7 mouse cellular contexts compared by ENCODE assay signal in genomic region chr7:19604606-19605214, GRCm38 (mm10). TPM values are rescaled to one million over a fixed set of nuclear protein-coding genes. Genes with fewer than 3 reads are reported as not detected.
DNase-seq lines count a peak whose midpoint lies in the region; ATAC-seq and TF ChIP-seq lines count a peak whose summit lies in the region.
"Not testable (repeated sequence)": the region's sequence is repeated elsewhere in the genome, so short reads cannot be mapped to it uniquely, and the experiment has no call there.

No protein-coding gene starts in this region.

- peak; percentile 63; the same call in 1 of the 2 replicates for ATAC-seq in forebrain, embryonic 12.5 days (ENCODE audit: low FRiP score)
- ATAC-seq in heart, embryonic 15.5 days (replicated peaks; ENCODE audit: insufficient number of reproducible peaks, insufficient read depth, low FRiP score, low read depth); limb, embryonic 14.5 days (ENCODE audit: low FRiP score, low read depth); neural tube, embryonic 13.5 days (ENCODE audit: low read depth): not testable (repeated sequence)
- peak; percentile 36; the same call in 1 of the 2 replicates for ATAC-seq in intestine, embryonic 16.5 days

- peaks cover 43% of the 10 kb centered on the region for H3K79me2 ChIP-seq in macrophage (ENCODE audit: inconsistent target)

- WGBS in forebrain, embryonic 12.5 days: 59% methylated on average over 10 of the region's 10 CpGs
- WGBS in heart, embryonic 15.5 days: 56% methylated on average over 10 of the region's 10 CpGs
- WGBS in intestine, embryonic 16.5 days: 58% methylated on average over 10 of the region's 10 CpGs
- 56% methylated on average over 10 of the region's 10 CpGs for WGBS in limb, embryonic 14.5 days
- WGBS in macrophage (ENCODE audit: missing documents): 46% methylated on average over 7 of the region's 10 CpGs
- WGBS in neural tube, embryonic 13.5 days: 58% methylated on average over 10 of the region's 10 CpGs

- not testable (repeated sequence) for H3K9me3 ChIP-seq in forebrain, embryonic 12.5 days; heart, embryonic 15.5 days (replicated peaks); intestine, embryonic 16.5 days (ENCODE audit: control insufficient read depth, low read length); limb, embryonic 14.5 days (ENCODE audit: control insufficient read depth, low read length); neural tube, embryonic 13.5 days

- not testable (repeated sequence) for TF ChIP-seq POLR2A in limb, embryonic 14.5 days (IDR thresholded peaks at IDR 0.05; ENCODE audit: borderline replicate concordance, extremely low read depth, insufficient read depth, insufficient read length)

- H3K9ac ChIP-seq in forebrain, embryonic 12.5 days; heart, embryonic 15.5 days; intestine, embryonic 16.5 days (ENCODE audit: low read depth, low read length); neural tube, embryonic 13.5 days: not testable (repeated sequence)
- 0 out of 2 replicates have a peak overlapping the region, but pooled peaks have one; percentile 95 for H3K9ac ChIP-seq in limb, embryonic 14.5 days (ENCODE audit: low read depth, low read length, severe bottlenecking)

- peaks cover 12% of the 10 kb centered on the region for H3K4me1 ChIP-seq in brown adipose tissue, adult 24 weeks (ENCODE audit: control insufficient read depth, insufficient read depth, insufficient read length, low read length)
- peaks cover 33% of the 10 kb centered on the region for H3K4me1 ChIP-seq in forebrain, embryonic 12.5 days
- H3K4me1 ChIP-seq in heart, embryonic 15.5 days (replicated peaks): peaks cover 32% of the 10 kb centered on the region
- peaks cover 19% of the 10 kb centered on the region for H3K4me1 ChIP-seq in intestine, embryonic 16.5 days (ENCODE audit: control insufficient read depth, insufficient read depth, low read length)
- H3K4me1 ChIP-seq in limb, embryonic 14.5 days (ENCODE audit: control insufficient read depth, insufficient read depth, low read length): peaks cover 12% of the 10 kb centered on the region; the same call in 1 of the 2 replicates
- H3K4me1 ChIP-seq in neural tube, embryonic 13.5 days (replicated peaks): peaks cover 37% of the 10 kb centered on the region

- DNase-seq in limb, embryonic 14.5 days (ENCODE audit: low spot score): not testable (repeated sequence)

- H3K36me3 ChIP-seq in forebrain, embryonic 12.5 days (replicated peaks): peaks cover 31% of the 10 kb centered on the region
- H3K36me3 ChIP-seq in heart, embryonic 15.5 days: peaks cover 13% of the 10 kb centered on the region; the same call in 1 of the 2 replicates
- not testable (repeated sequence) for H3K36me3 ChIP-seq in intestine, embryonic 16.5 days (ENCODE audit: control insufficient read depth, insufficient read depth, low read length)
- peaks cover 31% of the 10 kb centered on the region for H3K36me3 ChIP-seq in limb, embryonic 14.5 days (ENCODE audit: control insufficient read depth, insufficient read depth, low read length)
- peaks cover 20% of the 10 kb centered on the region; the same call in 1 of the 2 replicates for H3K36me3 ChIP-seq in macrophage (ENCODE audit: inconsistent target)
- peaks cover 25% of the 10 kb centered on the region for H3K36me3 ChIP-seq in neural tube, embryonic 13.5 days

- H3K27ac ChIP-seq in brown adipose tissue, adult 24 weeks (replicated peaks; ENCODE audit: low read depth, low read length): 0 out of 2 replicates have a peak overlapping the region, but pooled peaks have one; percentile 25
- peak overlapping the region; percentile 77; the same call in 1 of the 2 replicates for H3K27ac ChIP-seq in forebrain, embryonic 12.5 days
- not testable (repeated sequence) for H3K27ac ChIP-seq in heart, embryonic 15.5 days
- H3K27ac ChIP-seq in intestine, embryonic 16.5 days (ENCODE audit: low read length): peak overlapping the region; percentile 20; the same call in 1 of the 2 replicates
- peak overlapping the region; percentile 59; the same call in 1 of the 2 replicates for H3K27ac ChIP-seq in limb, embryonic 14.5 days (replicated peaks; ENCODE audit: low read depth, low read length)
- peak overlapping the region; percentile 32; the same call in 1 of the 2 replicates for H3K27ac ChIP-seq in macrophage
- peak overlapping the region; percentile 82 for H3K27ac ChIP-seq in neural tube, embryonic 13.5 days (replicated peaks)

- H3K27me3 ChIP-seq in forebrain, embryonic 12.5 days; heart, embryonic 15.5 days; intestine, embryonic 16.5 days (replicated peaks; ENCODE audit: control insufficient read depth, insufficient read depth, low read length); limb, embryonic 14.5 days (ENCODE audit: control insufficient read depth, insufficient read depth, low read length); neural tube, embryonic 13.5 days: not testable (repeated sequence)

- peak overlapping the region; percentile 96 for H3K4me2 ChIP-seq in forebrain, embryonic 12.5 days
- peak overlapping the region; percentile 83 for H3K4me2 ChIP-seq in heart, embryonic 15.5 days
- peak overlapping the region; percentile 30 for H3K4me2 ChIP-seq in intestine, embryonic 16.5 days (ENCODE audit: low read depth, low read length)
- H3K4me2 ChIP-seq in limb, embryonic 14.5 days (replicated peaks; ENCODE audit: low read depth, low read length, severe bottlenecking): peak overlapping the region; percentile 73; the same call in 1 of the 2 replicates
- peak overlapping the region; percentile 98 for H3K4me2 ChIP-seq in neural tube, embryonic 13.5 days

- peak overlapping the region; percentile 42 for H3K4me3 ChIP-seq in brown adipose tissue, adult 24 weeks (ENCODE audit: insufficient read depth, low read depth, low read length)
- H3K4me3 ChIP-seq in forebrain, embryonic 12.5 days (replicated peaks): peak overlapping the region; percentile 70
- H3K4me3 ChIP-seq in heart, embryonic 15.5 days: peak overlapping the region; percentile 94
- peak overlapping the region; percentile 94 for H3K4me3 ChIP-seq in intestine, embryonic 16.5 days (ENCODE audit: low read length)
- H3K4me3 ChIP-seq in limb, embryonic 14.5 days (replicated peaks; ENCODE audit: low read length): peak overlapping the region; percentile 92
- not testable (repeated sequence) for H3K4me3 ChIP-seq in macrophage (ENCODE audit: inconsistent target)
- H3K4me3 ChIP-seq in neural tube, embryonic 13.5 days: peak overlapping the region; percentile 98

RNA-seq across cellular contexts. Expression of gene Clasrp, which starts 0.4 kb away (rescaled TPM):
- polyA plus RNA-seq in brown adipose tissue, adult 24 weeks (2012; ENCODE audit: insufficient read depth, insufficient read length, missing spikeins): 9.6 and 17.9 TPM in 2 replicates
- polyA plus RNA-seq in forebrain, embryonic 12.5 days (2016; fragmentation: Nextera tagmentation; extraction: Ambion mirVana): 66.3 and 67.6 TPM in 2 replicates
- polyA plus RNA-seq in heart, embryonic 15.5 days (2015; fragmentation: Nextera tagmentation; extraction: Ambion mirVana): 28.5 and 39.0 TPM in 2 replicates
- polyA plus RNA-seq in intestine, embryonic 16.5 days (2015; fragmentation: Nextera tagmentation; extraction: Ambion mirVana): 30.3 and 32.5 TPM in 2 replicates
- polyA plus RNA-seq in limb, embryonic 14.5 days (2012; rRNA removed): 174 and 235 TPM in 2 replicates
- polyA plus RNA-seq in limb, embryonic 14.5 days (2014; fragmentation: Nextera tagmentation; extraction: Ambion mirVana): 46.5 and 57.5 TPM in 2 replicates
- 100 to 1,000 TPM in 23 of 26 experiments, 10 to 100 TPM in 3; 86.3 to 338 (median 198) TPM for total RNA-seq in macrophage (2018; cell fraction: chromatin; rRNA removed)
- 10 to 100 TPM in 14 of 26 experiments, 1 to 10 TPM in 12; 6.3 to 19.3 (median 10.5) TPM for total RNA-seq in macrophage (2018; cell fraction: cytosol; rRNA removed)
- total RNA-seq in macrophage (2018; cell fraction: nucleus; rRNA removed): 100 to 1,000 TPM in 6 of 26 experiments, 10 to 100 TPM in 20; 28.7 to 156 (median 67.4) TPM
- polyA plus RNA-seq in macrophage (2018): 14.0 to 24.9 TPM (median 16.3 TPM) in 3 replicates
- 52.9 and 61.6 TPM in 2 replicates for polyA plus RNA-seq in neural tube, embryonic 13.5 days (2015; fragmentation: Nextera tagmentation; extraction: Ambion mirVana)

RNA-seq across cellular contexts. Expression of gene Relb, which starts 24.5 kb away (rescaled TPM):
- polyA plus RNA-seq in brown adipose tissue, adult 24 weeks (2012; ENCODE audit: insufficient read depth, insufficient read length, missing spikeins): 7.1 and 10.5 TPM in 2 replicates
- polyA plus RNA-seq in forebrain, embryonic 12.5 days (2016; fragmentation: Nextera tagmentation; extraction: Ambion mirVana): 3.3 and 3.6 TPM in 2 replicates
- 6.1 and 10.0 TPM in 2 replicates for polyA plus RNA-seq in heart, embryonic 15.5 days (2015; fragmentation: Nextera tagmentation; extraction: Ambion mirVana)
- polyA plus RNA-seq in intestine, embryonic 16.5 days (2015; fragmentation: Nextera tagmentation; extraction: Ambion mirVana): 8.8 and 10.6 TPM in 2 replicates
- polyA plus RNA-seq in limb, embryonic 14.5 days (2012; rRNA removed): 13.4 and 15.7 TPM in 2 replicates
- 9.8 and 10.5 TPM in 2 replicates for polyA plus RNA-seq in limb, embryonic 14.5 days (2014; fragmentation: Nextera tagmentation; extraction: Ambion mirVana)
- 100 to 1,000 TPM in 17 of 26 experiments, 10 to 100 TPM in 9; 37.2 to 506 (median 179) TPM for total RNA-seq in macrophage (2018; cell fraction: chromatin; rRNA removed)
- 100 to 1,000 TPM in 4 of 26 experiments, 10 to 100 TPM in 22; 23.6 to 145 (median 40.1) TPM for total RNA-seq in macrophage (2018; cell fraction: cytosol; rRNA removed)
- 100 to 1,000 TPM in 16 of 26 experiments, 10 to 100 TPM in 10; 20.4 to 292 (median 128) TPM for total RNA-seq in macrophage (2018; cell fraction: nucleus; rRNA removed)
- polyA plus RNA-seq in macrophage (2018): 11.3 to 29.9 TPM (median 15.3 TPM) in 3 replicates
- polyA plus RNA-seq in neural tube, embryonic 13.5 days (2015; fragmentation: Nextera tagmentation; extraction: Ambion mirVana): 5.6 and 6.6 TPM in 2 replicates

RNA-seq across cellular contexts. Expression of gene Gemin7, which starts 27.3 kb away (rescaled TPM):
- 44.2 and 47.4 TPM in 2 replicates for polyA plus RNA-seq in brown adipose tissue, adult 24 weeks (2012; ENCODE audit: insufficient read depth, insufficient read length, missing spikeins)
- polyA plus RNA-seq in forebrain, embryonic 12.5 days (2016; fragmentation: Nextera tagmentation; extraction: Ambion mirVana): 120 and 125 TPM in 2 replicates
- polyA plus RNA-seq in heart, embryonic 15.5 days (2015; fragmentation: Nextera tagmentation; extraction: Ambion mirVana): 111 and 131 TPM in 2 replicates
- 132 and 137 TPM in 2 replicates for polyA plus RNA-seq in intestine, embryonic 16.5 days (2015; fragmentation: Nextera tagmentation; extraction: Ambion mirVana)
- polyA plus RNA-seq in limb, embryonic 14.5 days (2012; rRNA removed): 70.6 and 75.8 TPM in 2 replicates
- 171 TPM in 2 replicates for polyA plus RNA-seq in limb, embryonic 14.5 days (2014; fragmentation: Nextera tagmentation; extraction: Ambion mirVana)
- 10 to 100 TPM in 10 of 26 experiments, 1 to 10 TPM in 16; 3.2 to 19.6 (median 8.9) TPM for total RNA-seq in macrophage (2018; cell fraction: chromatin; rRNA removed)
- total RNA-seq in macrophage (2018; cell fraction: cytosol; rRNA removed): 10 to 100 TPM; 35.9 to 57.6 (median 43.0) TPM
- 10 to 100 TPM in 23 of 26 experiments, 1 to 10 TPM in 3; 9.0 to 31.5 (median 19.9) TPM for total RNA-seq in macrophage (2018; cell fraction: nucleus; rRNA removed)
- 16.9 to 46.6 TPM (median 40.7 TPM) in 3 replicates for polyA plus RNA-seq in macrophage (2018)
- 153 and 159 TPM in 2 replicates for polyA plus RNA-seq in neural tube, embryonic 13.5 days (2015; fragmentation: Nextera tagmentation; extraction: Ambion mirVana)

RNA-seq across cellular contexts. Expression of gene Zfp296, which starts 27.6 kb away (rescaled TPM):
- 0.67 and 0.75 TPM in 2 replicates for polyA plus RNA-seq in brown adipose tissue, adult 24 weeks (2012; ENCODE audit: insufficient read depth, insufficient read length, missing spikeins)
- polyA plus RNA-seq in forebrain, embryonic 12.5 days (2016; fragmentation: Nextera tagmentation; extraction: Ambion mirVana): 0.18 and 0.34 TPM in 2 replicates
- 0.38 and 0.42 TPM in 2 replicates for polyA plus RNA-seq in heart, embryonic 15.5 days (2015; fragmentation: Nextera tagmentation; extraction: Ambion mirVana)
- 0.42 and 0.64 TPM in 2 replicates for polyA plus RNA-seq in intestine, embryonic 16.5 days (2015; fragmentation: Nextera tagmentation; extraction: Ambion mirVana)
- 2.2 and 2.7 TPM in 2 replicates for polyA plus RNA-seq in limb, embryonic 14.5 days (2012; rRNA removed)
- 0.68 and 1.8 TPM in 2 replicates for polyA plus RNA-seq in limb, embryonic 14.5 days (2014; fragmentation: Nextera tagmentation; extraction: Ambion mirVana)
- 1 to 10 TPM in 4 of 26 experiments, under 1 TPM in 9, not detected in 13; 0.53 to 1.5 (median 0.73) TPM for total RNA-seq in macrophage (2018; cell fraction: chromatin; rRNA removed)
- under 1 TPM in 23 of 26 experiments, not detected in 3; 0.10 to 0.72 (median 0.20) TPM for total RNA-seq in macrophage (2018; cell fraction: cytosol; rRNA removed)
- total RNA-seq in macrophage (2018; cell fraction: nucleus; rRNA removed): 1 to 10 TPM in 7 of 26 experiments, under 1 TPM in 11, not detected in 8; 0.29 to 2.0 (median 0.79) TPM
- 0.16 to 0.24 TPM in 2 of 3 replicates, not detected in the other for polyA plus RNA-seq in macrophage (2018)
- polyA plus RNA-seq in neural tube, embryonic 13.5 days (2015; fragmentation: Nextera tagmentation; extraction: Ambion mirVana): 0.40 TPM in 1 of 2 replicates, not detected in the other

RNA-seq across cellular contexts. Expression of gene Ppp1r37, which starts 41.8 kb away (rescaled TPM):
- 35.9 and 48.9 TPM in 2 replicates for polyA plus RNA-seq in brown adipose tissue, adult 24 weeks (2012; ENCODE audit: insufficient read depth, insufficient read length, missing spikeins)
- polyA plus RNA-seq in forebrain, embryonic 12.5 days (2016; fragmentation: Nextera tagmentation; extraction: Ambion mirVana): 34.9 and 35.4 TPM in 2 replicates
- 15.8 and 24.0 TPM in 2 replicates for polyA plus RNA-seq in heart, embryonic 15.5 days (2015; fragmentation: Nextera tagmentation; extraction: Ambion mirVana)
- 15.5 and 18.6 TPM in 2 replicates for polyA plus RNA-seq in intestine, embryonic 16.5 days (2015; fragmentation: Nextera tagmentation; extraction: Ambion mirVana)
- polyA plus RNA-seq in limb, embryonic 14.5 days (2012; rRNA removed): 84.9 and 118 TPM in 2 replicates
- polyA plus RNA-seq in limb, embryonic 14.5 days (2014; fragmentation: Nextera tagmentation; extraction: Ambion mirVana): 5.6 and 6.4 TPM in 2 replicates
- 10 to 100 TPM; 26.7 to 91.8 (median 50.8) TPM for total RNA-seq in macrophage (2018; cell fraction: chromatin; rRNA removed)
- total RNA-seq in macrophage (2018; cell fraction: cytosol; rRNA removed): 10 to 100 TPM; 23.2 to 43.0 (median 33.0) TPM
- 10 to 100 TPM; 24.7 to 78.1 (median 45.1) TPM for total RNA-seq in macrophage (2018; cell fraction: nucleus; rRNA removed)
- 21.4 to 34.9 TPM (median 23.9 TPM) in 3 replicates for polyA plus RNA-seq in macrophage (2018)
- polyA plus RNA-seq in neural tube, embryonic 13.5 days (2015; fragmentation: Nextera tagmentation; extraction: Ambion mirVana): 32.7 and 36.5 TPM in 2 replicates

Comparison
In these comparisons a context has a peak if more than half of its experiments do, and no peak if none do; other contexts are left out.
1. H3K4me2 ChIP-seq: peak in every context shown above with its lines; median percentile 98 in neural tube, embryonic 13.5 days; 96 in forebrain, embryonic 12.5 days; 83 in heart, embryonic 15.5 days; 73 in limb, embryonic 14.5 days; 30 in intestine, embryonic 16.5 days.